In genomic region chr8:69903063-69903542, GRCm38 (mm10) we compare ENCODE assay signal across 8 mouse cellular contexts. TPM values are rescaled to one million over a fixed set of nuclear protein-coding genes. Genes with fewer than 3 reads are reported as not detected.
A peak's percentile ranks its signal among the peaks of the same experiment; 100 is the strongest.
DNase-seq lines count a peak whose midpoint lies in the region; ATAC-seq and TF ChIP-seq lines count a peak whose summit lies in the region.

No protein-coding gene starts in this region.

- H3K4me1 ChIP-seq in E14TG2a.4 (replicated peaks; ENCODE audit: low read depth, low read length) = peaks cover 69% of the 10 kb centered on the region
- peaks cover 43% of the 10 kb centered on the region for H3K4me1 ChIP-seq in forebrain, embryonic 13.5 days
- peaks cover 32% of the 10 kb centered on the region for H3K4me1 ChIP-seq in liver, postnatal 0 days (ENCODE audit: insufficient read depth)
- peaks cover 17% of the 10 kb centered on the region for H3K4me1 ChIP-seq in neural tube, embryonic 14.5 days (ENCODE audit: control insufficient read depth, insufficient read depth, low read length)

- ATAC-seq in cerebellum, adult (ENCODE audit: insufficient number of reproducible peaks, low FRiP score, low TSS enrichment) = peak; percentile 79
- ATAC-seq in forebrain, embryonic 13.5 days = peak; percentile 90
- ATAC-seq in liver, postnatal 0 days = peak; percentile 84
- ATAC-seq in neural tube, embryonic 14.5 days (ENCODE audit: low read depth) = peak; percentile 90

- H3K9me3 ChIP-seq in E14TG2a.4 (ENCODE audit: low read length) = no peaks in the 10 kb centered on the region
- H3K9me3 ChIP-seq in forebrain, embryonic 13.5 days (replicated peaks) = no peaks in the 10 kb centered on the region
- no peaks in the 10 kb centered on the region for H3K9me3 ChIP-seq in liver, postnatal 0 days (ENCODE audit: low read length)
- H3K9me3 ChIP-seq in neural tube, embryonic 14.5 days (ENCODE audit: control insufficient read depth, low read length) = no peaks in the 10 kb centered on the region

- H3K27me3 ChIP-seq in E14TG2a.4 (ENCODE audit: insufficient read depth, low read length) = no peaks in the 10 kb centered on the region
- H3K27me3 ChIP-seq in forebrain, embryonic 13.5 days = no peaks in the 10 kb centered on the region
- no peaks in the 10 kb centered on the region for H3K27me3 ChIP-seq in liver, postnatal 0 days (ENCODE audit: insufficient read depth, low read length)
- no peaks in the 10 kb centered on the region for H3K27me3 ChIP-seq in neural tube, embryonic 14.5 days (ENCODE audit: control insufficient read depth, insufficient read depth, low read length)

- intact Hi-C loops in heart, postnatal 10 days (cut with DNase I) = no loop called here

- peak overlapping the region; percentile 93 for H3K4me3 ChIP-seq in E14TG2a.4 (replicated peaks; ENCODE audit: low read length)
- H3K4me3 ChIP-seq in forebrain, embryonic 13.5 days = peak overlapping the region; percentile 61
- H3K4me3 ChIP-seq in liver, postnatal 0 days (ENCODE audit: low read depth, low read length) = peak overlapping the region; percentile 81
- H3K4me3 ChIP-seq in neural tube, embryonic 14.5 days (ENCODE audit: low read depth, low read length) = peak overlapping the region; percentile 77

- peak overlapping the region; percentile 77 for H3K9ac ChIP-seq in forebrain, embryonic 13.5 days
- peak overlapping the region; percentile 75 for H3K9ac ChIP-seq in liver, postnatal 0 days (replicated peaks)
- H3K9ac ChIP-seq in neural tube, embryonic 14.5 days (replicated peaks; ENCODE audit: low read depth, low read length) = peak overlapping the region; percentile 78

- DNase-seq in heart, postnatal 10 days = peak; percentile 99
- DNase-seq in large intestine, adult 2 months (ENCODE audit: low read depth, low spot score) = peak; percentile 93
- DNase-seq in liver, postnatal 0 days = peak; percentile 97
- DNase-seq in testis, postnatal 14 days (ENCODE audit: low spot score) = peak; percentile 98

- no peak; the same call in 1 of the 2 replicates for TF ChIP-seq EP300 in liver, postnatal 0 days (IDR thresholded peaks at IDR 0.05; ENCODE audit: low read depth)

- peak overlapping the region; percentile 90 for H3K27ac ChIP-seq in forebrain, embryonic 13.5 days
- H3K27ac ChIP-seq in liver, postnatal 0 days (ENCODE audit: low read depth) = peak overlapping the region; percentile 86
- peak overlapping the region; percentile 87 for H3K27ac ChIP-seq in neural tube, embryonic 14.5 days (ENCODE audit: low read depth, low read length)

- peak overlapping the region; percentile 96 for H3K4me2 ChIP-seq in forebrain, embryonic 13.5 days
- peak overlapping the region; percentile 89 for H3K4me2 ChIP-seq in liver, postnatal 0 days (ENCODE audit: low read depth, low read length)
- H3K4me2 ChIP-seq in neural tube, embryonic 14.5 days (ENCODE audit: low read depth, low read length) = peak overlapping the region; percentile 99

- under 1% methylated on average over 45 of the region's 45 CpGs for WGBS in forebrain, embryonic 13.5 days
- WGBS in large intestine, adult 2 months = under 1% methylated on average over 45 of the region's 45 CpGs
- under 1% methylated on average over 41 of the region's 45 CpGs for WGBS in liver, postnatal 0 days (ENCODE audit: insufficient replicate concordance)
- under 1% methylated on average over 45 of the region's 45 CpGs for WGBS in neural tube, embryonic 14.5 days

- no peak for TF ChIP-seq CTCF in E14TG2a.4 (conservative IDR thresholded peaks at IDR 0.05; ENCODE audit: low read length)
- no peak for TF ChIP-seq CTCF in liver, postnatal 0 days (IDR thresholded peaks at IDR 0.05; ENCODE audit: low read depth)

- H3K36me3 ChIP-seq in E14TG2a.4 (ENCODE audit: insufficient read depth, low read length) = peaks cover 40% of the 10 kb centered on the region
- H3K36me3 ChIP-seq in forebrain, embryonic 13.5 days (ENCODE audit: poor library complexity, severe bottlenecking) = peaks cover 13% of the 10 kb centered on the region
- peaks cover 10% of the 10 kb centered on the region for H3K36me3 ChIP-seq in liver, postnatal 0 days (replicated peaks; ENCODE audit: insufficient read depth, low read length)
- H3K36me3 ChIP-seq in neural tube, embryonic 14.5 days (ENCODE audit: control insufficient read depth, insufficient read depth, low read length) = no peaks in the 10 kb centered on the region

RNA-seq across cellular contexts. Expression of gene Yjefn3, which starts 0.6 kb away (rescaled TPM):
- polyA plus RNA-seq in forebrain, embryonic 13.5 days (2015; fragmentation: Nextera tagmentation; extraction: Ambion mirVana) = 7.2 and 7.9 TPM in 2 replicates
- total RNA-seq in heart, postnatal 10 days (2021) = 10 to 100 TPM in 1 of 2 experiments, 1 to 10 TPM in 1; 9.1 to 10.1 TPM
- 1.1 and 1.8 TPM in 2 replicates for polyA plus RNA-seq in large intestine, adult 2 months (2012; rRNA removed)
- 0.72 and 0.89 TPM in 2 replicates for polyA plus RNA-seq in liver, postnatal 0 days (2015; fragmentation: Nextera tagmentation; extraction: Ambion mirVana)
- 11.5 and 12.3 TPM in 2 replicates for polyA plus RNA-seq in neural tube, embryonic 14.5 days (2014; fragmentation: Nextera tagmentation; extraction: Ambion mirVana)

RNA-seq across cellular contexts. Expression of gene Ndufa13, which starts 0.7 kb away (rescaled TPM):
- polyA plus RNA-seq in forebrain, embryonic 13.5 days (2015; fragmentation: Nextera tagmentation; extraction: Ambion mirVana) = 172 and 183 TPM in 2 replicates
- total RNA-seq in heart, postnatal 10 days (2021) = 100 to 1,000 TPM; 376 to 397 TPM
- polyA plus RNA-seq in large intestine, adult 2 months (2012; rRNA removed) = 111 and 119 TPM in 2 replicates
- polyA plus RNA-seq in liver, postnatal 0 days (2015; fragmentation: Nextera tagmentation; extraction: Ambion mirVana) = 152 TPM in 2 replicates
- 176 and 194 TPM in 2 replicates for polyA plus RNA-seq in neural tube, embryonic 14.5 days (2014; fragmentation: Nextera tagmentation; extraction: Ambion mirVana)

RNA-seq across cellular contexts. Expression of gene Tssk6, which starts 1.1 kb away (rescaled TPM):
- polyA plus RNA-seq in forebrain, embryonic 13.5 days (2015; fragmentation: Nextera tagmentation; extraction: Ambion mirVana) = 2.5 and 3.4 TPM in 2 replicates
- total RNA-seq in heart, postnatal 10 days (2021) = under 1 TPM; 0.25 to 0.31 TPM
- 0.64 and 0.66 TPM in 2 replicates for polyA plus RNA-seq in large intestine, adult 2 months (2012; rRNA removed)
- polyA plus RNA-seq in liver, postnatal 0 days (2015; fragmentation: Nextera tagmentation; extraction: Ambion mirVana) = 1.3 and 1.7 TPM in 2 replicates
- polyA plus RNA-seq in neural tube, embryonic 14.5 days (2014; fragmentation: Nextera tagmentation; extraction: Ambion mirVana) = 4.1 and 4.3 TPM in 2 replicates

RNA-seq across cellular contexts. Expression of gene Cilp2, which starts 15.6 kb away (rescaled TPM):
- polyA plus RNA-seq in forebrain, embryonic 13.5 days (2015; fragmentation: Nextera tagmentation; extraction: Ambion mirVana) = 1.1 and 1.3 TPM in 2 replicates
- total RNA-seq in heart, postnatal 10 days (2021) = 1 to 10 TPM; 1.2 to 1.3 TPM
- polyA plus RNA-seq in large intestine, adult 2 months (2012; rRNA removed) = 0.03 and 0.07 TPM in 2 replicates
- 0.02 TPM in 1 of 2 replicates, not detected in the other for polyA plus RNA-seq in liver, postnatal 0 days (2015; fragmentation: Nextera tagmentation; extraction: Ambion mirVana)
- 3.5 and 4.3 TPM in 2 replicates for polyA plus RNA-seq in neural tube, embryonic 14.5 days (2014; fragmentation: Nextera tagmentation; extraction: Ambion mirVana)

Comparison
In these comparisons a context has a peak if more than half of its experiments do, and no peak if none do; other contexts are left out.
1. Peak in every context shown above with its lines: DNase-seq, ATAC-seq, H3K4me3 ChIP-seq and H3K27ac ChIP-seq.